8 mouse cellular contexts compared by ENCODE assay signal in genomic region chr7:28374647-28375046, GRCm38 (mm10). TPM values are rescaled to one million over a fixed set of nuclear protein-coding genes. Genes with fewer than 3 reads are reported as not detected.
A peak's percentile ranks its signal among the peaks of the same experiment; 100 is the strongest.
DNase-seq lines count a peak whose midpoint lies in the region; ATAC-seq lines count a peak whose summit lies in the region.

No protein-coding gene starts in this region.

- peak overlapping the region; percentile 90 for H3K27ac ChIP-seq in forebrain, embryonic 10.5 days
- no peak overlapping the region for H3K27ac ChIP-seq in forebrain, embryonic 16.5 days (ENCODE audit: low read length)
- peak overlapping the region; percentile 98 for H3K27ac ChIP-seq in lung, embryonic 16.5 days (ENCODE audit: low read length)
- H3K27ac ChIP-seq in intestine, embryonic 14.5 days (ENCODE audit: low read depth) = peak overlapping the region; percentile 100
- H3K27ac ChIP-seq in neural tube, embryonic 14.5 days (ENCODE audit: low read depth, low read length) = peak overlapping the region; percentile 82; the same call in 1 of the 2 replicates

- 89% methylated on average over 10 of the region's 10 CpGs for WGBS in forebrain, embryonic 10.5 days
- WGBS in forebrain, embryonic 16.5 days = 79% methylated on average over 10 of the region's 10 CpGs
- 69% methylated on average over 9 of the region's 10 CpGs for WGBS in lung, embryonic 16.5 days
- 74% methylated on average over 10 of the region's 10 CpGs for WGBS in intestine, embryonic 14.5 days
- 85% methylated on average over 10 of the region's 10 CpGs for WGBS in neural tube, embryonic 14.5 days

- no peak for ATAC-seq in forebrain, embryonic 16.5 days
- no peak for ATAC-seq in lung, embryonic 16.5 days (ENCODE audit: low read depth)
- ATAC-seq in intestine, embryonic 14.5 days (replicated peaks; ENCODE audit: low FRiP score, low TSS enrichment, low read depth) = no peak
- ATAC-seq in neural tube, embryonic 14.5 days (ENCODE audit: low read depth) = no peak

- no peak for DNase-seq in forebrain, embryonic 10.5 days (ENCODE audit: extremely low spot score, low spot score)
- no peak for DNase-seq in lung, postnatal 10 days
- no peak for DNase-seq in intestine, embryonic 14.5 days (ENCODE audit: low spot score)
- no peak for DNase-seq in cerebellum, adult 9-11 months
- DNase-seq in urinary bladder, adult 2 months (ENCODE audit: low spot score) = no peak

- H3K9me3 ChIP-seq in forebrain, embryonic 10.5 days = no peaks in the 10 kb centered on the region
- H3K9me3 ChIP-seq in forebrain, embryonic 16.5 days (ENCODE audit: control insufficient read depth, low read length) = no peaks in the 10 kb centered on the region
- no peaks in the 10 kb centered on the region for H3K9me3 ChIP-seq in lung, embryonic 16.5 days (ENCODE audit: control insufficient read depth, low read length)
- no peaks in the 10 kb centered on the region for H3K9me3 ChIP-seq in intestine, embryonic 14.5 days (ENCODE audit: control insufficient read depth, low read length)
- H3K9me3 ChIP-seq in neural tube, embryonic 14.5 days (ENCODE audit: control insufficient read depth, low read length) = no peaks in the 10 kb centered on the region

- peaks cover 14% of the 10 kb centered on the region for H3K27me3 ChIP-seq in forebrain, embryonic 10.5 days (ENCODE audit: poor library complexity, severe bottlenecking)
- H3K27me3 ChIP-seq in forebrain, embryonic 16.5 days (replicated peaks; ENCODE audit: control insufficient read depth, insufficient read depth, low read length) = no peaks in the 10 kb centered on the region
- H3K27me3 ChIP-seq in lung, embryonic 16.5 days (ENCODE audit: control insufficient read depth, insufficient read depth, low read depth, low read length) = no peaks in the 10 kb centered on the region
- no peaks in the 10 kb centered on the region for H3K27me3 ChIP-seq in intestine, embryonic 14.5 days (replicated peaks; ENCODE audit: control insufficient read depth, insufficient read depth, low read length)
- H3K27me3 ChIP-seq in neural tube, embryonic 14.5 days (ENCODE audit: control insufficient read depth, insufficient read depth, low read length) = no peaks in the 10 kb centered on the region

- peak overlapping the region; percentile 69 for H3K4me3 ChIP-seq in forebrain, embryonic 10.5 days
- no peak overlapping the region; the same call in 1 of the 2 replicates for H3K4me3 ChIP-seq in forebrain, embryonic 16.5 days (replicated peaks; ENCODE audit: low read length)
- no peak overlapping the region; the same call in 1 of the 2 replicates for H3K4me3 ChIP-seq in lung, embryonic 16.5 days (ENCODE audit: low read length)
- peak overlapping the region; percentile 91; the same call in 1 of the 2 replicates for H3K4me3 ChIP-seq in intestine, embryonic 14.5 days (ENCODE audit: low read depth, low read length)
- no peak overlapping the region for H3K4me3 ChIP-seq in neural tube, embryonic 14.5 days (ENCODE audit: low read depth, low read length)

- peaks cover 18% of the 10 kb centered on the region for H3K36me3 ChIP-seq in forebrain, embryonic 10.5 days (replicated peaks)
- H3K36me3 ChIP-seq in forebrain, embryonic 16.5 days (ENCODE audit: control insufficient read depth, insufficient read depth) = no peaks in the 10 kb centered on the region
- peaks cover 6% of the 10 kb centered on the region for H3K36me3 ChIP-seq in lung, embryonic 16.5 days (ENCODE audit: control insufficient read depth, insufficient read depth, low read length)
- peaks cover 18% of the 10 kb centered on the region for H3K36me3 ChIP-seq in intestine, embryonic 14.5 days (ENCODE audit: control insufficient read depth, insufficient read depth, low read length)
- no peaks in the 10 kb centered on the region for H3K36me3 ChIP-seq in neural tube, embryonic 14.5 days (ENCODE audit: control insufficient read depth, insufficient read depth, low read length)

- no peak overlapping the region for H3K4me2 ChIP-seq in forebrain, embryonic 16.5 days (ENCODE audit: low read length)
- peak overlapping the region; percentile 53 for H3K4me2 ChIP-seq in lung, embryonic 16.5 days (ENCODE audit: low read depth, low read length)
- H3K4me2 ChIP-seq in intestine, embryonic 14.5 days (ENCODE audit: low read length) = peak overlapping the region; percentile 80
- no peak overlapping the region for H3K4me2 ChIP-seq in neural tube, embryonic 14.5 days (ENCODE audit: low read depth, low read length)

- H3K9ac ChIP-seq in forebrain, embryonic 16.5 days (replicated peaks; ENCODE audit: low read depth, low read length) = no peak overlapping the region; the same call in 1 of the 2 replicates
- peak overlapping the region; percentile 66; the same call in 1 of the 2 replicates for H3K9ac ChIP-seq in lung, embryonic 16.5 days (ENCODE audit: low read length)
- H3K9ac ChIP-seq in intestine, embryonic 14.5 days (ENCODE audit: low read length) = no peak overlapping the region
- H3K9ac ChIP-seq in neural tube, embryonic 14.5 days (replicated peaks; ENCODE audit: low read depth, low read length) = no peak overlapping the region

- peaks cover 74% of the 10 kb centered on the region for H3K4me1 ChIP-seq in forebrain, embryonic 10.5 days
- H3K4me1 ChIP-seq in forebrain, embryonic 16.5 days (replicated peaks; ENCODE audit: control insufficient read depth, insufficient read depth, low read length) = peaks cover 57% of the 10 kb centered on the region
- peaks cover 33% of the 10 kb centered on the region for H3K4me1 ChIP-seq in lung, embryonic 16.5 days (replicated peaks; ENCODE audit: control insufficient read depth, insufficient read depth, low read length)
- peaks cover 47% of the 10 kb centered on the region for H3K4me1 ChIP-seq in intestine, embryonic 14.5 days (replicated peaks; ENCODE audit: control insufficient read depth, insufficient read depth, low read length)
- peaks cover 17% of the 10 kb centered on the region for H3K4me1 ChIP-seq in neural tube, embryonic 14.5 days (ENCODE audit: control insufficient read depth, insufficient read depth, low read length)

RNA-seq across cellular contexts. Expression of gene Plekhg2, which starts 2.2 kb away (rescaled TPM):
- polyA plus RNA-seq in forebrain, embryonic 10.5 days (2016; fragmentation: Nextera tagmentation; extraction: Ambion mirVana) = 75.5 and 84.4 TPM in 2 replicates
- polyA plus RNA-seq in forebrain, embryonic 16.5 days (2015; fragmentation: Nextera tagmentation; extraction: Ambion mirVana) = 40.7 and 50.8 TPM in 2 replicates
- 69.0 and 70.0 TPM in 2 replicates for polyA plus RNA-seq in lung, embryonic 16.5 days (2015; fragmentation: Nextera tagmentation; extraction: Ambion mirVana)
- polyA plus RNA-seq in intestine, embryonic 14.5 days (2014; fragmentation: Nextera tagmentation; extraction: Ambion mirVana) = 54.3 and 68.4 TPM in 2 replicates
- polyA plus RNA-seq in neural tube, embryonic 14.5 days (2014; fragmentation: Nextera tagmentation; extraction: Ambion mirVana) = 15.9 and 23.5 TPM in 2 replicates
- polyA plus RNA-seq in urinary bladder, adult 2 months (2012; rRNA removed) = 11.7 and 23.9 TPM in 2 replicates

RNA-seq across cellular contexts. Expression of gene Zfp36, which starts 5.4 kb away (rescaled TPM):
- polyA plus RNA-seq in forebrain, embryonic 10.5 days (2016; fragmentation: Nextera tagmentation; extraction: Ambion mirVana) = 4.5 TPM in 2 replicates
- 6.5 and 6.7 TPM in 2 replicates for polyA plus RNA-seq in forebrain, embryonic 16.5 days (2015; fragmentation: Nextera tagmentation; extraction: Ambion mirVana)
- 23.9 and 26.8 TPM in 2 replicates for polyA plus RNA-seq in lung, embryonic 16.5 days (2015; fragmentation: Nextera tagmentation; extraction: Ambion mirVana)
- 19.0 and 21.9 TPM in 2 replicates for polyA plus RNA-seq in intestine, embryonic 14.5 days (2014; fragmentation: Nextera tagmentation; extraction: Ambion mirVana)
- polyA plus RNA-seq in neural tube, embryonic 14.5 days (2014; fragmentation: Nextera tagmentation; extraction: Ambion mirVana) = 2.6 and 3.7 TPM in 2 replicates
- 33.5 and 34.1 TPM in 2 replicates for polyA plus RNA-seq in urinary bladder, adult 2 months (2012; rRNA removed)

RNA-seq across cellular contexts. Expression of gene Med29, which starts 17.9 kb away (rescaled TPM):
- 60.3 and 60.6 TPM in 2 replicates for polyA plus RNA-seq in forebrain, embryonic 10.5 days (2016; fragmentation: Nextera tagmentation; extraction: Ambion mirVana)
- polyA plus RNA-seq in forebrain, embryonic 16.5 days (2015; fragmentation: Nextera tagmentation; extraction: Ambion mirVana) = 39.9 and 40.2 TPM in 2 replicates
- 46.8 and 50.2 TPM in 2 replicates for polyA plus RNA-seq in lung, embryonic 16.5 days (2015; fragmentation: Nextera tagmentation; extraction: Ambion mirVana)
- polyA plus RNA-seq in intestine, embryonic 14.5 days (2014; fragmentation: Nextera tagmentation; extraction: Ambion mirVana) = 53.3 and 60.2 TPM in 2 replicates
- polyA plus RNA-seq in neural tube, embryonic 14.5 days (2014; fragmentation: Nextera tagmentation; extraction: Ambion mirVana) = 38.3 and 42.2 TPM in 2 replicates
- 25.6 and 30.8 TPM in 2 replicates for polyA plus RNA-seq in urinary bladder, adult 2 months (2012; rRNA removed)

RNA-seq across cellular contexts. Expression of gene Paf1, which starts 18.1 kb away (rescaled TPM):
- 82.3 and 95.9 TPM in 2 replicates for polyA plus RNA-seq in forebrain, embryonic 10.5 days (2016; fragmentation: Nextera tagmentation; extraction: Ambion mirVana)
- 107 and 111 TPM in 2 replicates for polyA plus RNA-seq in forebrain, embryonic 16.5 days (2015; fragmentation: Nextera tagmentation; extraction: Ambion mirVana)
- 87.6 and 89.7 TPM in 2 replicates for polyA plus RNA-seq in lung, embryonic 16.5 days (2015; fragmentation: Nextera tagmentation; extraction: Ambion mirVana)
- polyA plus RNA-seq in intestine, embryonic 14.5 days (2014; fragmentation: Nextera tagmentation; extraction: Ambion mirVana) = 64.4 and 71.6 TPM in 2 replicates
- polyA plus RNA-seq in neural tube, embryonic 14.5 days (2014; fragmentation: Nextera tagmentation; extraction: Ambion mirVana) = 81.9 and 87.2 TPM in 2 replicates
- polyA plus RNA-seq in urinary bladder, adult 2 months (2012; rRNA removed) = 108 and 130 TPM in 2 replicates

RNA-seq across cellular contexts. Expression of gene Rps16, which starts 24.2 kb away (rescaled TPM):
- 939 and 976 TPM in 2 replicates for polyA plus RNA-seq in forebrain, embryonic 10.5 days (2016; fragmentation: Nextera tagmentation; extraction: Ambion mirVana)
- 464 and 494 TPM in 2 replicates for polyA plus RNA-seq in forebrain, embryonic 16.5 days (2015; fragmentation: Nextera tagmentation; extraction: Ambion mirVana)
- polyA plus RNA-seq in lung, embryonic 16.5 days (2015; fragmentation: Nextera tagmentation; extraction: Ambion mirVana) = 981 and 1,007 TPM in 2 replicates
- polyA plus RNA-seq in intestine, embryonic 14.5 days (2014; fragmentation: Nextera tagmentation; extraction: Ambion mirVana) = 1,380 and 1,495 TPM in 2 replicates
- polyA plus RNA-seq in neural tube, embryonic 14.5 days (2014; fragmentation: Nextera tagmentation; extraction: Ambion mirVana) = 498 and 551 TPM in 2 replicates
- 1,939 and 2,023 TPM in 2 replicates for polyA plus RNA-seq in urinary bladder, adult 2 months (2012; rRNA removed)

Comparison
In these comparisons a context has a peak if more than half of its experiments do, and no peak if none do; other contexts are left out.
1. H3K4me3 ChIP-seq: peak in forebrain, embryonic 10.5 days (single experiment) and intestine, embryonic 14.5 days (single experiment); none in forebrain, embryonic 16.5 days (single experiment), lung, embryonic 16.5 days (single experiment) and neural tube, embryonic 14.5 days (single experiment).
2. H3K4me2 ChIP-seq: peak in lung, embryonic 16.5 days (single experiment) and intestine, embryonic 14.5 days (single experiment); none in forebrain, embryonic 16.5 days (single experiment) and neural tube, embryonic 14.5 days (single experiment).